Mouse (Mus musculus): ENCODE results near the gene Pcare.

- TF ChIP-seq POU5F1 (IDR thresholded peaks at IDR 0.05; ENCODE audit: borderline replicate concordance, low read length) (no peak), CTCF (conservative IDR thresholded peaks at IDR 0.05; ENCODE audit: low read length) (no peak), NANOG (IDR thresholded peaks at IDR 0.05; ENCODE audit: borderline replicate concordance, low read length) (no peak)
These were observed 40.4 kb downstream of the Pcare start for GRCm38 (mm10) chr17:71712279-71712678.
